Mouse (Mus musculus) heart, postnatal 0 days (tissue): ENCODE measurements at regions not wholly inside any gene's neighbourhood (a gene's known extent, or its start where the extent isn't known, plus 50 kb on each side); places are given as distances from the start of the nearest gene placed in this dataset.

Experiments
- CTCF ChIP-seq: IDR thresholded peaks from 2 replicates; pipeline ENCODE4 v1.5.1; 2016; ENCODE audit warnings: antibody characterized with exemption, control low read depth, low read depth
- EP300 ChIP-seq: IDR thresholded peaks from 2 replicates; pipeline ENCODE4 v1.6.1; 2016; ENCODE audit warnings: antibody characterized with exemption, low read depth

- TF ChIP-seq CTCF (no peak), EP300 (no peak)
These were observed 362.6 kb upstream of the Prox1 start for GRCm38 (mm10) chr1:190532879-190533676.
